13 mouse cellular contexts compared by ENCODE assay signal in genomic region chr4:142278197-142278575, GRCm38 (mm10). TPM values are rescaled to one million over a fixed set of nuclear protein-coding genes. Genes with fewer than 3 reads are reported as not detected.
DNase-seq lines count a peak whose midpoint lies in the region; ATAC-seq and TF ChIP-seq lines count a peak whose summit lies in the region.
"Had no signal": no experiment of that assay in that cellular context is flagged by ENCODE, and none has a peak within 500 bp of the region (broad histone marks: within the 10 kb centered on the region; RNA-seq: fewer than 3 reads in every experiment).

No protein-coding gene starts in this region.

- TF ChIP-seq CTCF in lung, embryonic 14.5 days (IDR thresholded peaks at IDR 0.05; ENCODE audit: low read depth): no peak
- no peak for TF ChIP-seq CTCF in lung, postnatal 0 days (IDR thresholded peaks at IDR 0.05)

- ATAC-seq in heart, embryonic 13.5 days (ENCODE audit: extremely low read depth, insufficient number of reproducible peaks, low FRiP score, low TSS enrichment): no peak
- peak; percentile 6; the same call in 1 of the 2 replicates for ATAC-seq in lung, embryonic 14.5 days (ENCODE audit: insufficient read depth)
- ATAC-seq in lung, postnatal 0 days: no peak
- ATAC-seq in embryonic facial prominence, embryonic 14.5 days (ENCODE audit: low read depth): no peak

- no peak for TF ChIP-seq EP300 in lung, postnatal 0 days (IDR thresholded peaks at IDR 0.05)

- H3K36me3 ChIP-seq in heart, embryonic 13.5 days: no peaks in the 10 kb centered on the region
- no peaks in the 10 kb centered on the region for H3K36me3 ChIP-seq in lung, embryonic 14.5 days (ENCODE audit: insufficient read depth)
- H3K36me3 ChIP-seq in lung, postnatal 0 days (ENCODE audit: insufficient read depth, low read length): no peaks in the 10 kb centered on the region
- no peaks in the 10 kb centered on the region for H3K36me3 ChIP-seq in embryonic facial prominence, embryonic 14.5 days (ENCODE audit: control insufficient read depth, insufficient read depth, low read length)
- H3K36me3 ChIP-seq: liver, embryonic 13.5 days; midbrain, embryonic 10.5 days had no signal

- no peak overlapping the region for H3K4me3 ChIP-seq in heart, embryonic 13.5 days
- no peak overlapping the region for H3K4me3 ChIP-seq in lung, embryonic 14.5 days (ENCODE audit: low read depth, low read length)
- H3K4me3 ChIP-seq in lung, postnatal 0 days (ENCODE audit: low read depth, low read length): no peak overlapping the region
- H3K4me3 ChIP-seq in embryonic facial prominence, embryonic 14.5 days (ENCODE audit: low read depth, low read length): no peak overlapping the region
- H3K4me3 ChIP-seq: liver, embryonic 13.5 days; midbrain, embryonic 10.5 days; myocyte had no signal

- H3K4me2 ChIP-seq in heart, embryonic 13.5 days: peak overlapping the region; percentile 55; the same call in 1 of the 2 replicates
- no peak overlapping the region for H3K4me2 ChIP-seq in lung, embryonic 14.5 days
- H3K4me2 ChIP-seq in lung, postnatal 0 days (replicated peaks; ENCODE audit: low read depth, low read length): no peak overlapping the region
- H3K4me2 ChIP-seq in embryonic facial prominence, embryonic 14.5 days (ENCODE audit: low read depth, low read length): peak overlapping the region; percentile 42
- H3K4me2 ChIP-seq: liver, embryonic 13.5 days had no signal

- H3K27me3 ChIP-seq in heart, embryonic 13.5 days (replicated peaks): peaks cover 16% of the 10 kb centered on the region
- H3K27me3 ChIP-seq in lung, embryonic 14.5 days (ENCODE audit: insufficient read depth, low read length): no peaks in the 10 kb centered on the region
- no peaks in the 10 kb centered on the region for H3K27me3 ChIP-seq in lung, postnatal 0 days (replicated peaks; ENCODE audit: insufficient read depth, low read length)
- H3K27me3 ChIP-seq in embryonic facial prominence, embryonic 14.5 days (replicated peaks; ENCODE audit: control insufficient read depth, insufficient read depth, low read length): no peaks in the 10 kb centered on the region
- H3K27me3 ChIP-seq: liver, embryonic 13.5 days had no signal

- H3K9ac ChIP-seq in heart, embryonic 13.5 days: no peak overlapping the region
- no peak overlapping the region for H3K9ac ChIP-seq in lung, embryonic 14.5 days
- no peak overlapping the region for H3K9ac ChIP-seq in lung, postnatal 0 days (replicated peaks; ENCODE audit: low read depth)
- no peak overlapping the region for H3K9ac ChIP-seq in embryonic facial prominence, embryonic 14.5 days (ENCODE audit: low read depth, low read length)
- H3K9ac ChIP-seq: liver, embryonic 13.5 days had no signal

- intact Hi-C loops in heart, postnatal 10 days (cut with DNase I): no loop called here

- no peak for DNase-seq in heart, postnatal 10 days
- peak; percentile 20 for DNase-seq in lung, embryonic 14.5 days
- no peak for DNase-seq in lung, postnatal 0 days (ENCODE audit: low spot score)
- DNase-seq in cerebellum, adult 8-10 months: peak; percentile 32
- DNase-seq in embryonic facial prominence, embryonic 14.5 days (ENCODE audit: low spot score): no peak
- DNase-seq in right cerebral cortex, postnatal 4 days: no peak
- DNase-seq in T-cell, adult 2 months (ENCODE audit: low spot score): no peak
- DNase-seq: adrenal gland, postnatal 36 days; liver, embryonic 13.5 days had no signal

- no peak overlapping the region for H3K27ac ChIP-seq in heart, embryonic 13.5 days (replicated peaks)
- no peak overlapping the region for H3K27ac ChIP-seq in lung, embryonic 14.5 days (ENCODE audit: low read depth)
- no peak overlapping the region for H3K27ac ChIP-seq in lung, postnatal 0 days (ENCODE audit: low read length)
- peak overlapping the region; percentile 46 for H3K27ac ChIP-seq in embryonic facial prominence, embryonic 14.5 days (replicated peaks; ENCODE audit: low read depth, low read length)
- H3K27ac ChIP-seq: liver, embryonic 13.5 days; midbrain, embryonic 10.5 days had no signal

- 74% methylated on average over 6 of the region's 6 CpGs for WGBS in heart, embryonic 13.5 days
- WGBS in lung, embryonic 14.5 days: 74% methylated on average over 6 of the region's 6 CpGs
- WGBS in lung, postnatal 0 days: 76% methylated on average over 6 of the region's 6 CpGs
- 76% methylated on average over 6 of the region's 6 CpGs for WGBS in embryonic facial prominence, embryonic 14.5 days

- H3K9me3 ChIP-seq in heart, embryonic 13.5 days: no peaks in the 10 kb centered on the region
- H3K9me3 ChIP-seq in lung, embryonic 14.5 days (ENCODE audit: low read depth, low read length): no peaks in the 10 kb centered on the region
- H3K9me3 ChIP-seq in lung, postnatal 0 days (ENCODE audit: low read length): no peaks in the 10 kb centered on the region
- H3K9me3 ChIP-seq in embryonic facial prominence, embryonic 14.5 days (ENCODE audit: control insufficient read depth, low read length): no peaks in the 10 kb centered on the region
- H3K9me3 ChIP-seq: liver, embryonic 13.5 days had no signal

- peaks cover 17% of the 10 kb centered on the region for H3K4me1 ChIP-seq in heart, embryonic 13.5 days
- no peaks in the 10 kb centered on the region; the same call in 1 of the 2 replicates for H3K4me1 ChIP-seq in lung, embryonic 14.5 days (ENCODE audit: insufficient read depth)
- no peaks in the 10 kb centered on the region for H3K4me1 ChIP-seq in lung, postnatal 0 days (ENCODE audit: insufficient read depth, low read depth, low read length)
- H3K4me1 ChIP-seq in embryonic facial prominence, embryonic 14.5 days (ENCODE audit: control insufficient read depth, insufficient read depth, low read length): peaks cover 15% of the 10 kb centered on the region
- H3K4me1 ChIP-seq: liver, embryonic 13.5 days; midbrain, embryonic 10.5 days had no signal

RNA-seq across cellular contexts. Expression of gene Kazn, which starts 39.0 kb away (rescaled TPM):
- polyA plus RNA-seq in heart, embryonic 13.5 days (2015; fragmentation: Nextera tagmentation; extraction: Ambion mirVana): 5.2 and 5.8 TPM in 2 replicates
- 1 to 10 TPM; 7.3 to 9.1 TPM for total RNA-seq in heart, postnatal 10 days (2021)
- 12.8 and 14.1 TPM in 2 replicates for polyA plus RNA-seq in lung, embryonic 14.5 days (2014; fragmentation: Nextera tagmentation; extraction: Ambion mirVana)
- 6.0 and 8.6 TPM in 2 replicates for polyA plus RNA-seq in lung, postnatal 0 days (2015; fragmentation: Nextera tagmentation; extraction: Ambion mirVana)
- polyA plus RNA-seq in embryonic facial prominence, embryonic 14.5 days (2014; fragmentation: Nextera tagmentation; extraction: Ambion mirVana): 11.7 and 11.9 TPM in 2 replicates
- total RNA-seq: MEL had no signal
- polyA plus RNA-seq: myocyte had no signal

Comparison
In these comparisons a context has a peak if more than half of its experiments do, and no peak if none do; other contexts are left out.
1. DNase-seq: peak in lung, embryonic 14.5 days (single experiment) and cerebellum, adult 8-10 months (single experiment); none in heart, postnatal 10 days (0 of 2), lung, postnatal 0 days (single experiment), embryonic facial prominence, embryonic 14.5 days (single experiment), right cerebral cortex, postnatal 4 days (single experiment) and T-cell, adult 2 months (single experiment).
2. H3K4me2 ChIP-seq: peak in heart, embryonic 13.5 days (single experiment) and embryonic facial prominence, embryonic 14.5 days (single experiment); none in lung, embryonic 14.5 days (single experiment) and lung, postnatal 0 days (single experiment).